Mouse (Mus musculus) cerebellum, adult 8-10 months (tissue): ENCODE measurements around the gene Taf11.

Experiments used
- DNase-seq: peaks from one replicate; pipeline ENCODE4 v3.0.0; 2022

The Taf11 gene

DNA sequence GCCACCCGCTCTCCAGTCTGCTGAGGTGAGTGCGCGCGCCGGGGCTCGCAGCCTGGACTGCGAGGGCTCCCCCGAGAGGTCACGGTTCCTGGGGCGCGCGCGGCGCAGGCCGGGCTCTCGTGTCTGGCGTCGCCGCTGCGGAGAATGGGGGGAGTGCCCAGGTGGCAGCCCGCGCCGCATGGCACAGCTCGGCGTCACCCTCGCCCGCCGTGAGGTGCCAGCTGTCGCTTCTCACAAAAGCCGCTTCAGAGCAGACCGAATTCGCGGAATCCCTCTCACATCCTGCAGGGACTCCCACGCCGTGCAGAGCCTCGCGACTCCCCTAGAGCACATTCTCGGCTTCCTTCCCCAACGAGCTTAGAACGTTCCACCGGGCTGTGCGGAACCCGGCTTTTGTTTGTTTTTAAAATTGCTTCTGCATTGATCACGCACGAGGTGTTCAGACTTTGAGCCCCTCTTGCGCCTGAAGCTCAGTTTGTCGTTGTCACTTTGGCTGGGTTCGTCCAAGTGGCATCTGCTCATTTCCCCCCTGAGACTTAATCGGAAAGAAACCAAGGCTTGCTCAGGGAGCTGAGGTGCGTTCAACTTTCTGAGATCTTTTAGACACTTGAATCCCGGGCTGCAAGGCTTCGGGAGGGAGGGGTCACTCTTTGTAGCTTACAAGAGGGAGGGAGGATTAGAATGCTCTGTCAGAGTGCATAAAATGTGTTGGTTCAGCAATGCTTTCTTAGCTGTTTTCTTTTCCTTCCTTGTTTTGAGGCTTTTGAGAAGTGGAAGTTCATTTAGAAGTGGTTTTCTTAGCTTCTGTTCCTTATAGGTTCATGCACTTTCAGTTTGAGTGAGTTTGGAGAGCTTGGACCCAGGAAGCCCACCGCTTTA, at the start of gene Taf11:
Gene Taf11 (minus strand): TSS at position 223 of the 879 bp plus-strand sequence.
- DNase-seq, result peak; percentile 78

DNA sequence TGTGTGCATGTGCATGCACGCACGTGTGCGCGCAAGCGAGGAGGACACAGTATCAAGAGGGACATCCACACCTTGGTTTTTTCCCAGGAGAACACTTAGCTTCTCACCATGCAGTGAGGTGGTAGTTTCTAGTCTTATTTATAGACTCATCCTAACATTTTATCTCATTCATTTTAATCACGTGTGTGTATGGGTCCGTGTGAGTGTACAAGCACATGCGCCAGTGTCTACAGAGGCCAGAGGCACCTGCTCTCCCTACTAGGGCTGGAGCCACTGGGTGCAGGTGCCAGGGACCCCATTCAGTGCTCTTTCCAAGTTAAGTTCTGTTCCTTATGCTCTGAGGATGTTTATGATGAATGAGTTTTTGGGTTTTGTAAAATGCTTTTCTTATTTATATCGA, 48.0 kb upstream of the Taf11 start:
- DNase-seq, result no peak

DNA sequence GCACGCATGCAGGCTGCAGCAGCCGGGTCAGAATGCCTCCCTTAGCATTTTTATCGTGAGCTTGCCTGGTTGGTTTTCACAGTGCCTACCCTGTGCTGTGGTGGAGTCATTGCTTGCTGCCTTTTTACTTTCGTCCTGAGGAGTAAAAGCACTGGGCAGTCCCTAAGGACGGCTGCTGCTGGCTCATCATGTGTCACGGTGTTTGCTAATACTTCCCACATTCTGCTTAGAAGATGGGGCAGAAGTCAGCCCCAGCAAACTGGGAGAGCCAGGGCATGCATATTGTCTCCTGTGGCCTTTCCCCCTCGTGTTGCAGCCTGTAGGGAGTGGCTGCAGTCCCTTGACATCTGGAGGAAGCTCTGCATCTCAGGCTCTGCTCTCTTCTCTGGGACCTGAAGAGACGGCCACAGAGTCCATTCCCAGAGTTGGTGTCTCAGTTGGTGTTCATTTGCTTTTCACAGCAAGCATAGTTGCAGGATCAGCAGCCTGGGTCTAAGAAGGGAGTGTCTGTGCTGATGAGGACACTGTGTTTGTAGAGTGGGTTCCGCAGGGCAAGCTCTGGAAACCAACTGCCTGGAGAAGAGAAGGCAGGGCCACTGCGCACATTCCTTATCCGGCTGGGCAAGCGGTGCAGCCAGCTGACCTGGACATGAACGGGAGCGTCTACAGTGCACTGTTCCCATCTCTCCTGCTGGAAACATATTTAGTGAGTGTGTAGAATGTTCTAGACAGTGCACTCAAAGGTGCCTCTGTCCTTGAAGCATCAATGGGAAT, 45.2 kb upstream of the Taf11 start:
- DNase-seq, result no peak

DNA sequence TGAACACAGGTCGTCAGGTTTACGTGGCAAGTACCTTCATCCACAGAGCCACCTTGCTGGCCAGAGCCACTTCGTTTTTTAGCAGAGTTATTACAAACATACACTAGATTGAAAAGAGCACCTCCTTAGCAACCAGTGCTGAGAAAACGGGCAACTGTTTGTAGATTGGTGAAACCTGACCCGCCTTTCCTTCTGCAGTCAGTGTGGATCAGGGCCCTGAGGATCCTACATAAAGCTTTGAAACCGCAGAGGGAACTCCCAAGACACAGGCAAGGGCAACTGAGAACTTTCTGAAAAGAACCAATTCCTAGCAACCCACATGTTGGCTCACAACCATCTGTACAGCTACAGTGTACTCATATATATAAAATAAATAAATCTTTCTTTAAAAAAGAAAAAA, 43.5 kb upstream of the Taf11 start:
- no peak for DNase-seq

DNA sequence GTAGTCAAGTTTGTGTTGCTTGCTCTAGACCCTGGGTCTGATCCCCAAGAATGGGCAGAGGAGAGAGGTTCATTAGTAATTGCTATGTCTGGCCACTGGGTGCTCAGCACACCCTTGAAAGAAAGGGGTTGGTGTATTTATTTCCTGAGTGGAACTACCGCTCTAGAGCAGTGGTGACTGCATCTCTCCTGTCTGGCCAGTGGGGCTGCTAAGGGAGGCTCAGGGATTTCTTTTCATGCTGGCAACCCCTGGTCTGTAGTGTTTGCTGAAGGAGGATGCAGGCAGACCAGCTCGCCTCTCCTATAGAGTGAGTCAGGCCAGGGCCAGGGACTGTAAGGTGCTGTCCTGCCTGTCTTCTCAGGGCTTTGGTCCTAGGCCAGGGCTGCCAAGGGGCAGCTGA, 37.5 kb upstream of the Taf11 start:
- DNase-seq, result no peak

DNA sequence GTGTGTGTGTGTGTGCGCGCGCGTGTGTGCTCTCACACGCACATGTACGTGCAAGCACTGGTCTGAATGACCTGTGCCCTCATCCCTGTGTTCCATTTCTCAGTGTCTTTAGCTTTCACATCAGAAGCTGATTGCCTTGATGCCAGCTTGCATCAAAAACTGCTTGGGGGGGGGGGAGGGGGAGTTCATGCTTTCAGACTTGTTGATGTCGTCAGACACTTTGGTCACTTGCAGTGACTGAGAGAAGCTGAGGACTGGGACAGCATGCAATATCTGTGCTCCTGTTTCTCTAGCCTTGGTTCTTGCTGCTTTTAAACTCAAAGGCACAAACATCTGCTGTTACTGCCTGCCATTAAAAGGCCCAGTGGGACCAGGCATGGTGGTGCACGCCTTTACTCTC, 36.7 kb upstream of the Taf11 start:
- no peak for DNase-seq

DNA sequence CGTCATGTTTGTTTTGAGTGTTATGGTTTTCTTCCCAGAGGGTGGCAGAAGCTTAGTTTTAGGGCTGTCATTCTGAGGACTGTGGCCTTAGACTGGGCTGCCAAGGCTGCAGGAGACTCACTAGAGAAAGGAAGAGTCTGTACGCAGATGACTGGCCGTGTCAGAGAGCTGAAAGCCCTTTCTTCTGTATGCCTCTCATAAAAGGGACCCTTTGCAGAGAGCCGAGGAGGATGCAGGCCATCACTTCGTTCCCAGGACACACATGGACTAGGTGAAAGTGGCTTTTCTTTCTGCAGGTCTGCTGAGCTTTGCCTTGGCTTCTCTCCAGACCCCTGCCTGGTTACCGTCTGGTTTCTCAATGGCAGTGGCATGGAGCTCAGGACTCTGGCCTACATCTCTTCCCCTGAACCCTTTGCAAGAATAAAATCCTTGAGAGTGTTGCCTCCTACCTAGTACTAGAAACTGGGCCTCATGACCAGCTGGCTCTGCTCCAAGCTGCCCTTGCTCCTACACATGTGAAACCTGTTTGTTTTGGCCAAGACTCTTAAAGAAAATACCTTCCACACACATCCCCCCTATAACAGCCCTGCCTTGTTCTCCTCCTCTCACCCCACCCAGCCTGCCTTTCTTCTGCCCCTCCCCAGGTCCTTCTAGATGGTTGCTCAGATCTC, 36.0 kb upstream of the Taf11 start:
- DNase-seq, result peak; percentile 92

DNA sequence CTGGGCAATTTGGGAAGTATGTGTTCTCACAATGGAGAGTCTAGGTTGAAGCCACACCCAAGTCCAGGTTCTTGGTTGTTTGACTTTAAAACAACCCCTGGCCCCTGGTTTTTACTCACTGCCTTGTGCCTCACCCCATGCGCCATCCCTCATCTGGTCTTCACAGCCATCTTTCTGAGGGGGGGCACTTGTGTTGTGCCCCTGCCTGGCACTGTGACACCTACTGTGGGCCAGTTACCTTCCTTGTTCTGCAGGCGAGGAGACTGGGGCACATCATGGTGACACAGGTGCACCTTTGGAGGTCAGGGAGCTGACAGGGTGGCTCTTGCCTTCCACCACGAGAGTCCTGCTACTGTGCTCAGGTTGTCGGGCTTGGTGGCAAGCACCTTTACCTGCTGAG, 32.5 kb upstream of the Taf11 start:
- DNase-seq, result no peak

DNA sequence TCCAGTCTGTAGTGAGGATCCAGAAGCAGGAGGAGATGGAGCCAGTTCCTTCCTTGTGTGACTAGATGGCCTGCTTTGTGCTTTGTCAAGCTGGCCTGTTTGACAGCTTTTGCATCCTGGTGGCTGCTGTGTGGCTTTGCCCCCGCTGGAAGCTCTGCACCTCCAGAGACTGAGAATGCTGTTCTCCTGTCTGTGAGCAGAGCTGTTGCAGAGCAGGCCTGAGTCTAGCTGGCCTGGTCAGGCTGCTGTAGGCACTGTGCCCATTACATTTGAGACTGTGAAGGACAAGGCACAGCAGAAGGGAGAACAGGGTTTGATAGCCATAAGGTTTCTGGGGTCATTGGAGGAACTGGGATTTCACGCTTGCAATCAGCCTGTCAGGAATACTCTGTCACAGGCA, 32.1 kb upstream of the Taf11 start:
- DNase-seq, result peak; percentile 44

DNA sequence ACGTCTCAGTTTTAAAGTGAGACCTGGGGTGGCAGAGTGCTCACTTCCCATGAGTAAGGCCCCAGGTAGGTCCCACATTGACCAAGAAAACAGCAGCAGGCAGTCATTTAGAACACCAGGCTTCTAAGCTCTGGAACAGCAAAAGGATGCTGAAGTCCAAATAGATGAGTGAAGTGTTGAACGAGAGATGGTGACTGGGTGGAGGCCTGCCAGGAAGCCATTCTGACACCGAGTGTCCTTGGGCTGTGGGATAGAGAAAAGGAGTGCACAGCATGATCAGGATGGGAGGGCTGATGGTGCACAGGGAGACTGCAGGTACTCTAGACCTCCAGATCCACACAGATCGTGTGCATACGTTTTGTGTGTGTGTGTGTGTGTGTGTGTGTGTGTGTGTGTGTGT, 31.5 kb upstream of the Taf11 start:
- no peak for DNase-seq

DNA sequence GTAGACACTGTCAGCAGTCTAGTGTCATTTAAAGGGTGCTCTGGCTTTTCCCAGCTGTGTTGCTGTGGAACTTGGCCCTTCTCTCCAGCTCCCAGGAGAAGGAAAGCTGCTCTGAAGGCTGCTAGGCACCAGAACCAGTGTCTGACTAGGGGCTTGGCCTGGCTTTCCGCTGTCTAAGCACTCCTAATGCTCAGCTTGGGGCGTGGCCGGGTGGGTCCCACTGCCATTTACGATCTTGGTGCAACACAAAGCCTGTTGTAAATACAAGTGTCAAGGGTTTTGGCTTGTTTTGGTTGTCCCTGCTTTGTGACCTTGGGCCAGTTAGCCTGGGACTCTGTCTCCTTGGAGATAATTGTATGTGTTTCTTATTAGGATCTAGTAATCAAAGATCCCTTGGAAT, 30.7 kb upstream of the Taf11 start:
- no peak for DNase-seq

DNA sequence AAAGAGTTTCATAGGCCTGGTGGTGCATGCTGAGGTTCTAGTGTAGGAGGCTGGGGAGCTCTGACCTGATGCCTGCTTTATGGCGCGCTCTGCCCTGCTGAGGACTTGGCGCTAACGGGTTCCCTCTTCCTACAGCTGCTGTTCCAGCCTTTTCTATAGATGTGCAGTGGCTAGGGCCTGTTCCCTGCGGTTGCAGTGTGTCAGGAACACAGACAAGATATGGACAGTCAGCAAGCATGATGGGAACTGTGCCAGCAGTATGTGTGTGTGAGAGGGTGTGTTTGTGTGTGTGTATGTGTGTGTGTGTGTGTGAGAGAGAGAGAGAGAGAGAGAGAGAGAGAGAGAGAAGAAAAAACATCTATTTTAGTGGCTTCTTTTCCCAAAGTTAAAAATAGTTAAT, 29.4 kb upstream of the Taf11 start:
- DNase-seq, result no peak

DNA sequence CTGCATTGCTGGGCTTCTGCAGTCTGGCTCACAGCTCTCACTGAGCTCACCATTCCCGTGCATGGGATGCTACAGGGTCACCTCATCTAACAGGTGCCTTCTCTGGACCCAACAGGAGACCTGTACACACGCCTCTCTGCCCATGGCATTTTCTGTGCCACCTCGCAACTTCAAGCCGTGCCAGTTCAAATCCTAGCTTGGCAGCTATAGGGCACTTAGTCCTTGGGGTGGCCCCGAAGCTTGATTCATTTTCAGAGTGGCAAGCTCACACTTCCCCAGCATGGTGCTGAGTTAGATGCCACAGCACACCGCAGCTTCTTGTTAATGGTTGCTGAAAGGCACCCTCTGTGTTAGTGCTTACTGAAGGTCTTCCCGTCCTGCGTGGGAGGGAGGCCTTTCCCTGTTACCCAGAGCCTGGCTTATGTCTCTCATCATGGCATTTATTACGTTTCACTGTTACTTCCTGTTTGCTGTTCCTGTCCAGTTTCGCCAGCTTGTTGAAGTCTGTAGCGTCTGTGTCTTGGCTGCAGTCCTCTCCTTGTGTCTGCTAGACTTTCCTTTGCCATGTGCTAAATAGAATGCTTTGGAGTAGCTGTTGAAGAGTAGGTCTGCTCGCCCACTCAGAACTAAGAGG, 28.6 kb upstream of the Taf11 start:
- no peak for DNase-seq

DNA sequence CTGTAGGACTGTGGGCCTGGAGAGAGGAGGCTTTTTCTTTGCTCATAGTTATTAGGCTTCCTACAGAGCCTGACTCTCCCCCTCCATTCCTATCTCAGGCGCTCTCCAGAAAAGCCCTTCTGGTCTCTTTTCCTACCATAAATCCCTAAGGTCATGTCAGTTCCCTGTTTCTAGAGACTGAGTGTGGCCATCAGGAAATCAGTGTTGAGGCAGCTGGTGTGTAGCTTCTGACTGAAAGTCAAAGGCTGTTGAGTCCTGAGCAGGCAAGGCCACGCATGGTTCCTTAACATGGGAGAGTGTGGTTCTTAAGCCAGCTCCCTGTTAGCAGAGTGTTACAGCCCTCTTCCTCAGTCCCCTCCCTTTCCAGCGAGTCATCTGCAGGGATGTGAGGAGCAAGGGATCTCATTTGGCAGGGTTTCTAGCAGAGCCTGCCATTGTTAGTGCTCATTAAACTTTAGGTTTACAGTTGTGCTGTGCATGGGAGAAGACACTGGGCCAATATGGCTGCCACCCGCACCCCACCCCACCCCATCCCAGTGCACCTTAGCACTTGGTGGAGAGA, 27.5 kb upstream of the Taf11 start:
- DNase-seq, result no peak

DNA sequence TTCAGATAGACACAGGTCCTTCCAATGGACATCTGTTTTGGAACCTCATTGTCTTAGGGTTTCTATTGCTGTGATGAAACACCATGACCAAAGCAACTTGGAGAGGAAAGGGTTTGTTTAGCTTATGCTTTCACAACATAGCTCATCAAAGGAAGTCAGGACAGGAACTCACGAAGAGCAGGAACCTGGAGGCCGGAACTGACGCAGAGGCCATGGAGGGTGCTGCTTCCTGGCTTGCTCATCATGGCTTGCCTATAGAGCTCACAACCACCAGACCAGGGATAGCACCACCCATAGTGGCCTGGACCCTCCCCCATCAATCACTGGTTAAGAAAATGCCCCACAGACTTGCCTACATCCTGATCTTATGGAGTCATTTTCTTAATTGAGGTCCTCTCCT, 25.4 kb upstream of the Taf11 start:
- DNase-seq, result no peak

DNA sequence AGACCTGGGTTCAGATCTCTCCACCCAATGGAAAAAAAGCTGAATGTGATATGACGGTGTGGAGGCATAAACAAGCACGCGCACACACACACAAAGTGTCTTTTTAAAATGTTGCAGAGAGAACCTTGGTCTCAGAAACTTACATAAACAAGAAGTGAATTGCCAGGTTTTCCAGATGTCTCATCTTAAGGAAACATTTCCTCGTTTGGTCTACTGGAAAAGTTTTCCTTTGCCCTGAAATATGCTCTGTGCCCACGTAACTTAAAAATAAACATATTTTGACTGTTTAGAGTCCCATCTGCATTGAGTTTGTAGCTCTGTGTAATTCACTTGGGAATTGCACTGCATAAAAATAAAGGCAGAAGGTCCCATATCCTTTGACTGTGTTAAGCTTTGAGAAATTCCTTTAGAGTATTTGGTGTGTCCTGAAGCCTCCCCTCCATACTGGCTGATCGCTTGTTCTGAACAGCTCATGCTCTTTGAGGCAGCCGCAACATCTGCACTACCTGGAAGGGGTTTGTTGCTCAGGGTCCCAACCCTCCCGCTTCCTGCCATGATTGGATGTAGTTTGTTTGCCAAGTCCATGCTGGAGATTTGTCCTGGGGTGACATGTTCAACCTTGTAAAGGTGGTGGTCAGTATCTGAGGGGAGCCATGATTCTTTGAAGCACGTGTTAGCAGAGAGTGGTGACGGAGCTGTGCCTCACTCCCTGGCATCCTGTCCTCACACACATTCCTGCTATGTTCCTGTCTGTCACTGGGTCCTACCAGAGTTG, 24.7 kb upstream of the Taf11 start:
- no peak for DNase-seq

DNA sequence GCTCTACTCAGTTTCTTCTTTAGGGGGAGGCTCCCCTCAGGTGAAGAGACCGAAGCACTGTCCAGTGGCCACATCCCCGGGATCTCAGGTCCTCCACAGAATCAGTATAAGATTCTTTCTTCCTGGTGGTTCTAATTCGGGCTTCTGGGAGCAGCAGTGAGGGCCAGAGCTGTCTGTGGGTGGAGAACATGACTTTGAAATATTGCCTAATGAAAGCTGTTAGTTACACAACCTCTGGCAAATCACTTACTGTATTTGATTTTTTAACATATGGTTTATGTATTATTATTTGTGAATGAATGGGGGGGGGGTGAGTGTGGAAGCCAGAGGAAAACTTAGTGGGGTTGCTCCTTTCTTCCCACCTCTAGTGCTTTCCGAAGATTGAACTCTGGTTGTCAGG, 22.2 kb upstream of the Taf11 start:
- no peak for DNase-seq

DNA sequence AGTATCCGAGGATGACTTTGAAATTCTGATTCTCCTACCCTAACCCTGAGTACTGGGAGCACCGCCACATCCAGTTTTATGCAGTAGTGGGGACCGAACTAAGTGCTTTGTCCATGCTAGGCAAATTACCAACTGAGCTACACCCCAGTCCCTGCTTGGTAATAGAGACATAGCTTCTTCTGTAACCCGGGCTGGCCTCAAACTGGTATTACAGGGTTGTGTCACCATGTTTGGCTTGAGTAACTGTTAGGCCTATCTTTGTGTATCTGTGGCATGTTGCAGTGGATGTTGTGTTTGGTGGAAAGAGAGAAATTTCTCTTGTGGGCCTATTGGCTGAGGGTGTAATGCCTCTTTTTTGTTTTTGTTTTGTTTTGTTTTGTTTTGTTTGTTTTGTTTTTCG, 20.6 kb upstream of the Taf11 start:
- no peak for DNase-seq

DNA sequence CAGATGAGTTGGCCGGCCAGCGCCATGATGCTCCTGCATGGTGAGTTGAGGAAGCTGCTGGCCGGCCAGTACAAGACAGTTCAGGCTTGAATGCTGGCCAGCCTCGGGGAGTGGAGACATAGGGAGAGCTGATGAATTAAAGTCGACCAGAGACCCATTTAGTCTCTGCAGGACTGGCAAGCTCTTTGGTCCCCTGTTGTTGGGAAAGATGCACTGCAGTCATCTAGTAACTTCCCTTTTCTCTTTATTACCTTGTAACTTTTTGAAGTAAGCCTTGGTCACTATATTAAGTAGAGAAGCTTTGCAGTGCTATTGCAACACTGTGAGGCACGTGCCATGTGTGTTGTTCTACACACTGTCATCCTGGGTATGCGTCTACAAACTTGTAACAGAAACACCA, 15.9 kb upstream of the Taf11 start:
- DNase-seq, result no peak

DNA sequence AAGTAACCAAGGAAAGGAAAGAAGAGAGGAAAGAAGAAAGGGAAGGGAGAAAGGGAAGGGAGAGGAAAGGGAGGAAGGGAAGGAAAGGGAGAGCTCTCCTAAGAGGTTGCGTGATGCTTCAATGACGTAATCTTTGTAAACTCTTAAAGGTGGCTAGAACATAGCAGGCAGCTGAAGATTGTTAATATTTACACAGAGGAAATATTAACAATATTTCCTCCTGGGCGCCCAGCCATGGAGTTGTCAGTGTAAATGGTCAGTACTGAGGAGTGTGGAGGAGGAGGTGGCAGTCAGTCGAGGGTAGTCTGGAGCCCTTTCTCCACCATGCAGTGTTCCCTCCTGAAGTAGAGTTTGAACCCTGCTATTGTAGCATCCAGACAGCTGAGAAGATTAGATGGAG, 15.4 kb upstream of the Taf11 start:
- DNase-seq, result no peak

DNA sequence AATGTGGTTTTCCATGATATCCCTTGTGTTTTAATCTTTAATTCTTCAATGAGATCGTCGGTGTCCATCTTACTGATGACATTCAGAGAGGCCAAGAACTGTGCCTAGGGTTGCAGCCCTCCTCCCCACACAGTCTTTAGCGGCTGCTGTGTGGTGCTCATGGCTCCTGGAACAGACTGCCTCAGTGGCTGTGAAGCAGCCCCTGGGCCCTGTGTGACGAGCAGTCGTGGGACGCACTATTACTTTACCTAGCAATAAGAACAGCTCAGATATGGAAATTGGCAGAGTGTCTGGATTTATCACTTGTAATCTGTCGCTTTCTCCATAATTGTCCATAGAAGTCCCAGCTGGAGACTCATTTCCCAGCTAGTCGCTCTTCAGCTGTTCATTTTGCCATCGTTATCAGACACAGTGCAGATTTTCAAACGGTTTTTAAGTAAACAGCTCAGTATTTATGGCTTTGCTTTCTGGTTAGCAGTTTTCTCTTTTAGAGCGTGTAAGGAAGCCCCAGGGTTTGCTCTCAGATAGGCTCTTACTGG, 12.6 kb upstream of the Taf11 start:
- no peak for DNase-seq

DNA sequence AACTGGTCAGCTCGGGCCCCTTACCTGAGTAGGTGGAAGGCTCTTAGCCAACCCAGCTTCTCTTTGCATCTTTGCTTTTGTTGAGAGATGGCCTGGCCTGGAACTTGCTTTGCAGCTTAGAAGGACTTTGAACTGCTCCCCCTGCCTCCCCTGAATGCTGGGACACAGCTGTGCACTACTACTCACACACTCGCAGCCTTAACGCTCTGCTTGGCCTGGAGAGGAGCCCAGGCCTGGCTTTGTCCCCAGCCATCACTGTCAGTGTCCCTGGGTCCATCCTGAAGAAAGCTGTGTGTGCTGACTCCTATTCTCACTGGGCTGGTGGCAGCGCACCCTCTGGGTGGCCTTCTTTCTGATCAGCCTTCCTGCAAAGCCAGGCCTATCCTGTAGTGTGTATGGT, 11.0 kb upstream of the Taf11 start:
- no peak for DNase-seq
